Mouse (Mus musculus) limb, embryonic 12.5 days (tissue): Measurements from ENCODE around the gene Map1s. TPM values are rescaled to one million over a fixed set of nuclear protein-coding genes. Genes with fewer than 3 reads are reported as not detected.

Source experiments
- ATAC-seq: fragments of 200-750 bp; cut with Nextera tagmentation; 2 replicates; pipeline ENCODE4 v1.8.0; 2017; ENCODE audit warnings: low read depth, moderate TSS enrichment; ENCODE audit not compliant: insufficient number of reproducible peaks, insufficient read depth, low FRiP score, low TSS enrichment
- H3K27ac ChIP-seq: fragments of 300-500 bp; sonication (generic); 2 replicates; pipeline ENCODE4 v1.5.1; 2016; ENCODE audit warnings: mild to moderate bottlenecking, moderate library complexity
- H3K27me3 ChIP-seq: fragments of 300-500 bp; sonication (generic); 2 replicates; pipeline ENCODE4 v1.6.1; 2016; ENCODE audit warnings: mild to moderate bottlenecking, moderate library complexity
- H3K36me3 ChIP-seq: fragments of 300-500 bp; sonication (generic); 2 replicates; pipeline ENCODE4 v1.6.1; 2016; ENCODE audit warnings: mild to moderate bottlenecking, moderate library complexity
- H3K4me1 ChIP-seq: fragments of 300-500 bp; sonication (generic); replicated peaks from 2 replicates; pipeline ENCODE4 v1.6.1; 2016
- H3K4me2 ChIP-seq: fragments of 300-500 bp; sonication (generic); 2 replicates; pipeline ENCODE4 v1.6.1; 2016; ENCODE audit warnings: mild to moderate bottlenecking, moderate library complexity
- H3K4me3 ChIP-seq: fragments of 300-500 bp; sonication (generic); replicated peaks from 2 replicates; pipeline ENCODE4 v1.5.1; 2016; ENCODE audit warnings: mild to moderate bottlenecking
- H3K9ac ChIP-seq: fragments of 300-500 bp; sonication (generic); replicated peaks from 2 replicates; pipeline ENCODE4 v1.6.1; 2016; ENCODE audit warnings: mild to moderate bottlenecking, moderate library complexity
- H3K9me3 ChIP-seq: fragments of 300-500 bp; sonication (generic); 2 replicates; pipeline ENCODE4 v1.6.1; 2016; ENCODE audit warnings: mild to moderate bottlenecking, moderate library complexity
- WGBS: fragments of 180-500 bp; shearing (Covaris S2); methylation state at CpG from one replicate; pipeline ENCODE4 v1.1.7; 2016; 5-methylcytosine and 5-hydroxymethylcytosine counted together
- polyA plus RNA-seq: library from polyadenylated mRNA; unstranded; fragments of >200 nt; fragmentation: Nextera tagmentation; extraction: Ambion mirVana; gene quantifications from 2 replicates; pipeline ENCODE4 v1.2.1, GENCODE M21; 2016

The Map1s gene
- polyA plus RNA-seq, 1 experiment from 2014 or later: 57.7 TPM

DNA sequence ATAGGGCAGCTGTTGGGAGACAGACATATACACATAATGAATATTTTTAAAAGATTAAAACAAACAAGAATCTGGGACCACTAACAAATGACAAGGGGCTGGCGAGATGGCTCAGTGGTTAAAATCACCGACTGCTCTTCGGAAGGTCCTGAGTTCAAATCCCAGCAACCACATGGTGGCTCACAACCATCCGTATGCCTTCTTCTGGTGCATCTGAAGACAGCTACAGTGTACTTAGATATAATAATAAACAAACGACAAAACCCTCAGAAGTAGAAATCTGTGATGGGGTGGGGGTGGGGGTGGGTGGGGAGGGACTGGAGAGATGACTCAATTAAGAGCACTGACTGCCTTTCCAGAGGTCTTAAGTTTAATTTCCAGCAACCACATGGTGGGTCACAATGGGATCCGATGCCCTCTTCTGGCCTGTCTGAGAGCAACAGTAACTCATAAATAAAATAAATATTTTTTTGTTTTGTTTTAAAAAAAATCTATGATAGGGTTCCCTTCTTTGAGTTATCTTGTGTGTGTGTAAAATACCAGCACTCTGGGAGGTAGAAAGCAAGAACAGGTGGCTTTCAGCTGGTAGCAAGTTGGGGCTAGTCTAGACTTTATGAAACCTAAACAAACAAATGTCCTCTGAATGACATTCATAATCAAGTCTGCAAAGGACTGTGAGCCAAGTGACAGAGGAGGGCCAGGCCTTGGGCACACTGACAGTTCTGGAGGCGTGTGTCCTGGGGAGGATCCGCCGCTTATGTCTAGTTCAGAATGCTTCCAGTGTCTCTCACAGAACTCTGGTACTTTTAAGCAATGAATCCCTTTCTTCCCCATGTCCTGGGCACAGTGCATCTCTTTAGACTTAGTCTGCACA is 14.6 kb downstream of the Map1s start:
- peaks cover 73% of the 10 kb centered on the region for H3K36me3 ChIP-seq

DNA sequence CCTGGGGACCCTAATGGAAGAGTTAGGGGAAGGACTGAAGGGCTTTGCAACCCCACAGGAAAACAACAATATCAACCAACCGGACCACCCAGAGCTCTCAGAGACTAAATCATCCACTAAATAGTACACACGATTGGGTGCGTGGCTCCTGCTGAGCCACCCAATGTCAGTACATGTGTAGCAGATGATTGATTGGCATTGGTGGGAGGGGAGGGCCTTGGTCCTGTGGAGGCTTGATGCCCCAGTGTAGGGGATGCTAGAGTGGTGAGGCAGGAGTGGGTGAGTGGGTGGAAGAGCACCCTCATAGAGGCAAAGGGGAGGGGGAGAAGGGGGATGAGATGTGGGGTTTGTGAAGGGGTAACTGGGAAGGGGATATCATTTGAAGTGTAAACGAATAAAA is 18.4 kb downstream of the Map1s start:
- no peak overlapping the region for H3K4me3 ChIP-seq
- no peak overlapping the region for H3K27ac ChIP-seq
- H3K36me3 ChIP-seq: peaks cover 35% of the 10 kb centered on the region
- no peaks in the 10 kb centered on the region for H3K27me3 ChIP-seq
- no peak overlapping the region for H3K9ac ChIP-seq
- no peak for ATAC-seq
- no peaks in the 10 kb centered on the region for H3K9me3 ChIP-seq
- WGBS: 88% methylated on average over 4 of the region's 4 CpGs
- H3K4me1 ChIP-seq: no peaks in the 10 kb centered on the region
- no peak overlapping the region for H3K4me2 ChIP-seq

More for the DNA sequence above, 14.6 kb downstream of the Map1s start:
- 90% methylated on average over 9 of the region's 9 CpGs for WGBS
- no peak overlapping the region for H3K27ac ChIP-seq
- H3K4me1 ChIP-seq: no peaks in the 10 kb centered on the region
- H3K9ac ChIP-seq: no peak overlapping the region
- H3K4me3 ChIP-seq: no peak overlapping the region
- H3K9me3 ChIP-seq: no peaks in the 10 kb centered on the region
- no peaks in the 10 kb centered on the region for H3K27me3 ChIP-seq
- ATAC-seq: no peak
- H3K4me2 ChIP-seq: no peak overlapping the region

DNA sequence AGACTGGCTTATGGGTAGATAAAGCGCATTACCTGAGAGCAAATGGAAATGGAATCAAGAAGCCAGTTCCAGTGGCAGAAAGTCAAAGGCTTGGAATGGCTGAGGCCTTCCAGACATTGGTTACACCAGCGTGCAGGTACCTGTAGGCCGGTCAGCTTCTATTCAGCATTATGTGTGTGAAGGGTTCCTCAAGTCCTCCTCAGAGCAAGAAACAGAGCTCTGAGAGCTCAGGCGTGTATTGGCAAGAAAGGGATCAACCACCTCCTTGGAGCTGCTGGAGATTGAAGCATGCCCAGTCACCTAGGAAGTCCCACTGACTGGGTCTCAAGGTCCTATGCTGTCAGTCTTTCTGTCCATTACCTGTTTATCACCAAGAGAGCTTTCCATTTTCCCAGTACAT is 20.0 kb downstream of the Map1s start:
- Histone ChIP-seq H3K4me2 (no peak overlapping the region), H3K4me1 (no peaks in the 10 kb centered on the region), H3K27ac (no peak overlapping the region), H3K27me3 (no peaks in the 10 kb centered on the region), H3K4me3 (no peak overlapping the region), H3K9me3 (no peaks in the 10 kb centered on the region), H3K9ac (no peak overlapping the region), H3K36me3 (peaks cover 20% of the 10 kb centered on the region)
- WGBS: 93% methylated on average over 4 of the region's 4 CpGs
- no peak for ATAC-seq

DNA sequence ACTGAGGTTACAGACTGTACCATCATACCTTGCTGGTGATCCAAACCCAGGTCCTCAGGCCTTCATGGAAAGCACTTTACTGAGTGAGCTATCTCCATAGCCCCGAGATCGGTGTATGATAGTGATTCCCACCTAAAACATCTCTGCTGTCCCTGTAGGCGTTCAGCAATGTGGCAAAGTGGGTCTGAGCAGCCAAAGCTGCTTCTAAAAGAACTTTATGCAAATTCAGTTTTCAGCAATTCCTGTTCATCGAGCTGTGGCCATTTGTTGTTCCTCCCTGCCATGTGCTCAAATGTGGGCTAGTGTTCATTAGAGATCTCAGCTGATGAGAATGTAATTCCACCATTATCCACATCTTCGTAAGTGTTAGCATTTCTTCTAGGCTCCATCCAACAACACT is 20.7 kb downstream of the Map1s start:
- Histone ChIP-seq H3K36me3 (peaks cover 13% of the 10 kb centered on the region), H3K27me3 (no peaks in the 10 kb centered on the region), H3K9me3 (no peaks in the 10 kb centered on the region), H3K4me3 (no peak overlapping the region), H3K4me1 (no peaks in the 10 kb centered on the region), H3K27ac (no peak overlapping the region), H3K9ac (no peak overlapping the region), H3K4me2 (no peak overlapping the region)
- WGBS: 87% methylated on average over 5 of the region's 5 CpGs
- no peak for ATAC-seq

DNA sequence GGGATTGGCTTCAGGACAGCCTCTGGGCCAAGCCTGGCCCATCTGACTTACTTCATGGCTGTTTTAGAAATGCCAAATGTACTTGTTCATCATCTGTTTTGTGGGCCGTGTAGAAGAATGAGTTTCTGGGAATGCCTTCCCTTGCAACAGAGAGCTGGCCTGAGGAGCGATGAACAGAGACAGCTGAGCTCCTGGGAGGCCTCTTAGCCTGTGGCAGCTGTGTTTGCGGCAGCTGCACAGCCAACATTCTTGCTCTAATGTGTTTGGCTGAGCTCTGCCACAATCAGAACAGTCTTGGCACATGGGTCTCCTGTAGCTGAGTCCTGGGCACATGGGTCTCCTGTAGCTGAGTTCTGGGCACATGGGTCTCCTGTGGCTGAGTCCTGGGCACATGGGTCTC is 22.4 kb downstream of the Map1s start:
- H3K27me3 ChIP-seq: no peaks in the 10 kb centered on the region
- H3K27ac ChIP-seq: no peak overlapping the region
- no peak for ATAC-seq
- no peaks in the 10 kb centered on the region for H3K9me3 ChIP-seq
- no peak overlapping the region for H3K4me2 ChIP-seq
- no peaks in the 10 kb centered on the region for H3K4me1 ChIP-seq
- H3K9ac ChIP-seq: no peak overlapping the region
- peaks cover 19% of the 10 kb centered on the region for H3K36me3 ChIP-seq
- WGBS: 81% methylated on average over 3 of the region's 3 CpGs
- no peak overlapping the region for H3K4me3 ChIP-seq

DNA sequence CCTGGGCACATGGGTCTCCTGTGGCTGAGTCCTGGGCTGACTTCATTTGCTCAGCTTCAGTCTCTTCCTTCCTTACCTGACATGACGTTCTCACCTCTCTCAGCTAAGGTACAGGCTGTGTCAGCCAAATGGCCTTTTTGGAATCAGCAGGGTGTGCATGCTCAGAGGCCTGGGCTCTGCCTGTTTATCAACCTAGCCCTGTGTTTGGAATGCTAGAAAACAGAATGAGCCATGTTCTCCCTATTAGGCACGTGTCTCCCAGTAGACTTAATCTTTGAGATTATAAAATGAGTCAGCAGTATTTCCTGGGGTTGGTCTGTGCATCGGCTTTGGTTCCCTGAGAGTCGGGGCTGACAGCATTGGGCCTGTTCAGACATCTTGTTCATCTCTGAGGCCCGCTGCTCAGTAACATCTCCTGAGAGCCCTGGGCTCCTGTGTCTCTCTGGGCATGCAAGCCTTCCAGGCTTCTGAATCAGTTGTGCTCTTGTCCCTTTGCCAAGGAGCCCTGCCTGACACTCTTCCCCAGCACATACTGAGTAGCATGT is 23.1 kb downstream of the Map1s start:
- ATAC-seq: no peak
- no peaks in the 10 kb centered on the region for H3K9me3 ChIP-seq
- H3K4me3 ChIP-seq: no peak overlapping the region
- no peaks in the 10 kb centered on the region for H3K27me3 ChIP-seq
- H3K4me1 ChIP-seq: no peaks in the 10 kb centered on the region
- no peak overlapping the region for H3K4me2 ChIP-seq
- H3K27ac ChIP-seq: no peak overlapping the region
- WGBS: 84% methylated on average over 5 of the region's 5 CpGs
- H3K36me3 ChIP-seq: peaks cover 13% of the 10 kb centered on the region; the same call in 1 of the 2 replicates
- H3K9ac ChIP-seq: no peak overlapping the region

DNA sequence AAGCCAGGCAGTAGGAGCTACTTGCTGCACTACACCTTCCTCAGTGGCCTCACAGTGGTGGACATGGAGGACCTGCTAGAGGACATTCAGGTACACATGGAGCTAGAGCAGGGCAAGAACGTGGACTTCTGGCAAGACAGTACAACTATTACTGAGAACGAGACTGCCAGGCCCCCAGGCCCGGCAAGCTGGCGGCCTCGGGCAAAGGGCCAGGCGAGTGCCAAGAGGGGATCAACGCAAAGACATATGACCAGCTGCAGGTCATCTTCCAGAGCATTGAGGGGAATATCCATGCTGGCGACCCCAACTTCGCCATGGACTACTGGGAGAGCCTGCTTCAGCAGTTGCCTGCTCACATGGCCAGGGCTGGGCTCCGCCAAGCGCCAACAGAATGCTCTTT is 26.0 kb downstream of the Map1s start:
- no peak overlapping the region for H3K4me3 ChIP-seq

DNA sequence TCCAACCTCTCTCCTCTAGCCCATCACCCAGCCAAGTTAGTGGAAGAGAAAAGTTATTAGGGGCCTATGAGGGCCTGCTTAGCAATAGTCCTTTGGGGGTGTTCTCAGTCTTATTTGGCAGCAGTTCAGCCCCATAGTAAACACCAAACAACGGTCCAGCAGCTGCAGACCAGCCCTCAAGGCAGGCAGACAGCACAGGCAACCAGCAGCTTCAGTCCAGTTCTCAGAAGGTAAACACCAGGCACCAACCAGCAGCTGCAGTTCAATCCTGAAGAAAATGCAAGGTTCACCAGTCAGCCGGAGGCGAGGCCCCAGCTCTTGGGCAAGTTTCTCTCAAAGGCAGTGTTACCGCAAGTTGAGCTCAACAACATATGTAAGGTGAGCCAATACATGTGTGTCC is 27.3 kb downstream of the Map1s start:
- H3K4me3 ChIP-seq: no peak overlapping the region
- H3K9me3 ChIP-seq: no peaks in the 10 kb centered on the region
- 80% methylated on average over 4 of the region's 4 CpGs for WGBS
- H3K27me3 ChIP-seq: no peaks in the 10 kb centered on the region
- H3K4me1 ChIP-seq: no peaks in the 10 kb centered on the region
- no peak for ATAC-seq
- H3K36me3 ChIP-seq: 0 out of 2 replicates have a peak, but pooled peaks cover 7% of the 10 kb centered on the region
- no peak overlapping the region for H3K4me2 ChIP-seq
- H3K9ac ChIP-seq: no peak overlapping the region
- no peak overlapping the region for H3K27ac ChIP-seq

More for the DNA sequence above, 26.0 kb downstream of the Map1s start:
- H3K27ac ChIP-seq: no peak overlapping the region
- no peaks in the 10 kb centered on the region for H3K4me1 ChIP-seq
- no peaks in the 10 kb centered on the region for H3K27me3 ChIP-seq
- H3K36me3 ChIP-seq: 0 out of 2 replicates have a peak, but pooled peaks cover 7% of the 10 kb centered on the region
- no peak for ATAC-seq
- no peak overlapping the region for H3K9ac ChIP-seq
- H3K4me2 ChIP-seq: no peak overlapping the region
- 92% methylated on average over 11 of the region's 11 CpGs for WGBS
- no peaks in the 10 kb centered on the region for H3K9me3 ChIP-seq

DNA sequence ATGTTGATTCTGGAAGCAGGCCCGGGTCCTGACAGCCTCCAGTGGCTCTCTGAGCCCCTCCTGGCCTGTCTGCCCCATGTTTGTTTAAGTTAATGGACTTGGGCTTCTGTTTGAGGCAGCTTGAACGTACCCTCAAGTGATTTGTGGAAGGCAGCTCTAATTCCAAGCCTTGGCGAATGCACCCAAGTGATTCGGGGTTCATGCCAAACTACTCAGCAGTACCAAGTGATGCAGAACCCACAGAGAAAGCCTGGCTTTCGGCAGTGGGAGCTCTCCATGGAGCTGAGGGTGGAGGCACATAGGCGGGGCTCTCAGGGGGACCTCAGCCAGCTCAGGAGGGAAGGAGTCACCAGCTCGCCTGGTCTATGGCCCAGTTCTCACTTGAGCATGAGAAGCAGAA is 29.1 kb downstream of the Map1s start:
- Histone ChIP-seq H3K27me3 (no peaks in the 10 kb centered on the region), H3K4me3 (no peak overlapping the region), H3K9ac (no peak overlapping the region), H3K36me3 (0 out of 2 replicates have a peak, but pooled peaks cover 7% of the 10 kb centered on the region), H3K4me2 (no peak overlapping the region), H3K27ac (no peak overlapping the region), H3K4me1 (no peaks in the 10 kb centered on the region), H3K9me3 (no peaks in the 10 kb centered on the region)
- 62% methylated on average over 7 of the region's 7 CpGs for WGBS
- no peak for ATAC-seq

DNA sequence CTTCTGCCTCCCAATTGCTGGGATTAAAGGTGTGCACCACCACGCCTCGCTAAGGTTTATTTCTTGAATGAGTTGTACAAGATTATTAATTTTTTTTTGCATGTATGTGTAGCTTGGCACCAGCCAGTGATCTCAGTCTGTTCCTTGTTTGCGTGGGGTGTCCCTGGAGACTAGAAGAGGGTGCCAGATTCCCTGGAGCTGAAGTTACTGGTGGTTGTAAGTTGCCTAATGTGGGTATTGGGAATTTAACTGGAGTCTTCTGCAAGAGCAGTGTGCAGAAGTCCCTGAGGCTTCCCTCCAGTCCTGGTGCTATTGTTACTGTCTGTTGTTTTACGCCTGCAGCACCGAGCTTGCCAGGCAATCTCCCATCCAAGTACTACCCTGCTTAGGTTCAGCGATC is 31.5 kb downstream of the Map1s start:
- no peak overlapping the region for H3K27ac ChIP-seq
- WGBS: 81% methylated on average over 6 of the region's 6 CpGs

DNA sequence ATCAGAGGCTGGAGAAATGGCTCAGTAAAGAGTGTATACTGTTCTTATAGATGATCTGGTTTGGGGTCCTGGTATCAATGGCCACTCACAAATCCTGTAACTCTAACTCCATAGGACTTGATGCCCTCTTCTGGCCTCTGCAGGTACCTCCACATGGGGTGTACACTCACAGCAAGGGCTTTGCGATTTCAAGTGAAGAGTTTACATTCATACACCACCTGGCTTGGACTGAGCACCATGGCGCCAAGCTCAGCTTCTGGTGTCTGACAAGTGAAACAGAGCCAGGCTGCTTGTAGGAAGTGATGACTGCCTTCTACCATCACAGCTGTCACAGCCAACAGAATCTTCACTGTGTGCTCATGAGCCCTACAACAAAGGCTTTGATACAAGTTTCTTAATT is 35.7 kb downstream of the Map1s start:
- Histone ChIP-seq H3K9me3 (no peaks in the 10 kb centered on the region), H3K27me3 (no peaks in the 10 kb centered on the region), H3K27ac (no peak overlapping the region), H3K36me3 (no peaks in the 10 kb centered on the region), H3K4me2 (no peak overlapping the region), H3K4me1 (no peaks in the 10 kb centered on the region), H3K4me3 (no peak overlapping the region), H3K9ac (no peak overlapping the region)
- WGBS: 64% methylated on average over 2 of the region's 2 CpGs
- ATAC-seq: no peak

More for the DNA sequence above, 31.5 kb downstream of the Map1s start:
- Histone ChIP-seq H3K4me1 (no peaks in the 10 kb centered on the region), H3K9me3 (no peaks in the 10 kb centered on the region), H3K27me3 (no peaks in the 10 kb centered on the region), H3K36me3 (0 out of 2 replicates have a peak, but pooled peaks cover 5% of the 10 kb centered on the region), H3K4me3 (no peak overlapping the region), H3K9ac (no peak overlapping the region), H3K4me2 (no peak overlapping the region)
- no peak for ATAC-seq
